Mouse (Mus musculus) small intestine, adult 2 months (tissue): ENCODE results near the gene Slc10a1. TPM values are rescaled to one million over a fixed set of nuclear protein-coding genes. Genes with fewer than 3 reads are reported as not detected.

Source experiments
- H3K27ac ChIP-seq: fragments of 200-500 bp; 2 replicates; pipeline ENCODE4 v1.5.1; 2012; ENCODE audit warnings: low read depth, low read length, control low read depth, inconsistent platforms; ENCODE audit not compliant: insufficient read depth
- H3K27me3 ChIP-seq: fragments of 200-500 bp; 2 replicates; pipeline ENCODE4 v1.6.1; 2012; ENCODE audit warnings: mild to moderate bottlenecking, moderate library complexity, low read length, inconsistent platforms; ENCODE audit not compliant: control insufficient read depth, insufficient read depth
- H3K36me3 ChIP-seq: fragments of 200-500 bp; 2 replicates; pipeline ENCODE4 v1.6.1; 2012; ENCODE audit warnings: mild to moderate bottlenecking, low read length, control low read depth, inconsistent platforms; ENCODE audit not compliant: control insufficient read depth, insufficient read depth
- H3K4me1 ChIP-seq: fragments of 200-500 bp; 2 replicates; pipeline ENCODE4 v1.6.1; 2012; ENCODE audit warnings: low read length, inconsistent platforms, mixed read lengths; ENCODE audit not compliant: control insufficient read depth, insufficient read depth, insufficient read length
- H3K4me3 ChIP-seq: fragments of 200-500 bp; 2 replicates; pipeline ENCODE4 v1.5.1; 2012; ENCODE audit warnings: low read depth, mild to moderate bottlenecking, control low read depth, inconsistent platforms, low read length, moderate library complexity
- CTCF ChIP-seq: fragments of 200-500 bp; IDR thresholded peaks from 2 replicates; pipeline ENCODE4 v1.5.1; 2012; ENCODE audit warnings: low read depth, mild to moderate bottlenecking, control low read depth, inconsistent platforms, low read length, moderate library complexity, mixed read lengths; ENCODE audit not compliant: insufficient replicate concordance, insufficient read length; ENCODE audit errors: extremely low read depth
- POLR2A ChIP-seq: fragments of 200-500 bp; IDR thresholded peaks from 2 replicates; pipeline ENCODE4 v1.6.1; 2012; ENCODE audit warnings: low read depth, mild to moderate bottlenecking, control low read depth, inconsistent platforms, low read length, moderate library complexity
- WGBS: fragments of 180-500 bp; shearing (Covaris S2); methylation state at CpG from one replicate; pipeline ENCODE4 v1.1.7; 2018; 5-methylcytosine and 5-hydroxymethylcytosine counted together
- polyA plus RNA-seq: library from polyadenylated mRNA; depleted of rRNA; stranded (reverse); fragments of >200 nt; gene quantifications from 2 replicates; pipeline ENCODE4 v1.2.3, GENCODE M21; 2012; rRNA removed

The Slc10a1 gene
- polyA plus RNA-seq, 1 experiment, result not detected

DNA sequence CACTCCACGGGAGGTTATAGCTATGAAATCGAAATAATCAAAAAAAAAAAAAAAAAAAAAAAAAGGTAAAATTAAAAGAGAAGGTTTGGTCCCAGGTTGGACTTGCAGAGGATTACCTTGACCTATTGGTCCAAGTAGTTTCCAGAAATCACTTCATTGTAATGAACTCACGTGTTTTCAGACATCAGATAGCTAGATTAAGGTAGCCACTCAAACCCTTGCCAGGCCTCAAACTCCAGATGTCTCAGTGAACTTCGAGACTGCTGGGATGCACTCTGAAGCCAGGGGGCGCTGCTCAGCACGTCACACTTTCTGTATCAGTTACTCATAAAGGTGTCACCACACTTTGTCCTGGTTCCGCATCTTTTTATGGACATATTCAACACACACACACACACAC is 50.7 kb downstream of the Slc10a1 start:
- H3K27ac ChIP-seq, result no peak overlapping the region
- H3K4me1 ChIP-seq, result peaks cover under 1% of the 10 kb centered on the region; the same call in 1 of the 2 replicates
- WGBS, result 44% methylated on average over 7 of the region's 7 CpGs
- H3K36me3 ChIP-seq, result no peaks in the 10 kb centered on the region
- no peak overlapping the region for H3K4me3 ChIP-seq
- no peak for TF ChIP-seq POLR2A
- peak; percentile 68; the same call in 1 of the 2 replicates for TF ChIP-seq CTCF
- no peaks in the 10 kb centered on the region for H3K27me3 ChIP-seq

DNA sequence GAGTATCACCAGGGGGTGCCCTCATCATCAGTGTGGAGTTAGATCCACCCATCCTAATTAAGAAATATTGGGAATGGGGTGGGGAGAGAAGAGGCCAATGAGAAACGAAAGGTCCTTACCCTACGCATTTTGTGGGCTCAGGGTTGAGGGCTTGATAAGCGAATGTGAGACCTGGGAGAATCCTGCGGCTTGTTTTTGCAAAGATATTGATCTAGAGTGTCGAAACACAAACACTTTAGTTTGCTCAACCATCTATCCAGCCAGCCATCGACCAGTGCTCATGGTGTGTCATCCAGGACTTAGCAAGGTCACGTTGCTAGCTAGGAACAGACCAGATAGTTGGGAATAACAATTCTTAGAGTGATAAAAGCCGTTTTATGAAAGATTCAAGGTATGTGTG is 58.9 kb downstream of the Slc10a1 start:
- no peak for TF ChIP-seq POLR2A
- no peak for TF ChIP-seq CTCF
- no peak overlapping the region for H3K27ac ChIP-seq
- H3K4me1 ChIP-seq, result peaks cover 2% of the 10 kb centered on the region; the same call in 1 of the 2 replicates
- no peaks in the 10 kb centered on the region for H3K36me3 ChIP-seq
- no peak overlapping the region for H3K4me3 ChIP-seq
- WGBS, result 58% methylated on average over 8 of the region's 8 CpGs
- no peaks in the 10 kb centered on the region for H3K27me3 ChIP-seq

Other genes with a start within 250 kb of the Slc10a1 start
- 0.03 and 0.10 TPM in 2 replicates for gene Ccdc177, start 208.0 kb downstream of the Slc10a1 start, polyA plus RNA-seq
- gene Susd6, start 178.2 kb downstream of the Slc10a1 start, polyA plus RNA-seq, result 29.4 and 54.9 TPM in 2 replicates
- 90.3 and 250 TPM in 2 replicates for gene Srsf5, start 23.2 kb downstream of the Slc10a1 start, polyA plus RNA-seq
- gene Smoc1, start 58.1 kb upstream of the Slc10a1 start, polyA plus RNA-seq, result 3.8 and 4.4 TPM in 2 replicates